In genomic region chr15:80233053-80233452, GRCm38 (mm10) we compare ENCODE assay signal across 8 mouse cellular contexts. TPM values are rescaled to one million over a fixed set of nuclear protein-coding genes. Genes with fewer than 3 reads are reported as not detected.
DNase-seq lines count a peak whose midpoint lies in the region; ATAC-seq lines count a peak whose summit lies in the region.

No protein-coding gene starts in this region.

- no peak overlapping the region for H3K4me3 ChIP-seq in kidney, embryonic 16.5 days (ENCODE audit: low read length)
- H3K4me3 ChIP-seq in embryonic facial prominence, embryonic 10.5 days = peak overlapping the region; percentile 83
- H3K4me3 ChIP-seq in hindbrain, embryonic 16.5 days (ENCODE audit: low read length) = no peak overlapping the region
- H3K4me3 ChIP-seq in midbrain, embryonic 15.5 days = peak overlapping the region; percentile 93; the same call in 1 of the 2 replicates

- no peaks in the 10 kb centered on the region for H3K9me3 ChIP-seq in kidney, embryonic 16.5 days (ENCODE audit: low read length)
- no peaks in the 10 kb centered on the region for H3K9me3 ChIP-seq in embryonic facial prominence, embryonic 10.5 days
- H3K9me3 ChIP-seq in hindbrain, embryonic 16.5 days (ENCODE audit: control insufficient read depth, low read length) = no peaks in the 10 kb centered on the region
- no peaks in the 10 kb centered on the region for H3K9me3 ChIP-seq in midbrain, embryonic 15.5 days

- 41% methylated on average over 4 of the region's 4 CpGs for WGBS in kidney, embryonic 16.5 days
- 67% methylated on average over 4 of the region's 4 CpGs for WGBS in embryonic facial prominence, embryonic 10.5 days
- 69% methylated on average over 4 of the region's 4 CpGs for WGBS in hindbrain, embryonic 16.5 days
- 56% methylated on average over 4 of the region's 4 CpGs for WGBS in midbrain, embryonic 15.5 days

- peak overlapping the region; percentile 52 for H3K4me2 ChIP-seq in kidney, embryonic 16.5 days (replicated peaks; ENCODE audit: low read depth, low read length)
- H3K4me2 ChIP-seq in hindbrain, embryonic 16.5 days (ENCODE audit: low read length) = peak overlapping the region; percentile 95; the same call in 1 of the 2 replicates
- peak overlapping the region; percentile 68 for H3K4me2 ChIP-seq in midbrain, embryonic 15.5 days

- no peak for DNase-seq in kidney, adult 11 months
- DNase-seq in embryonic facial prominence, embryonic 10.5 days (ENCODE audit: low spot score) = no peak
- no peak for DNase-seq in urinary bladder, postnatal 10 days (ENCODE audit: low spot score)
- DNase-seq in right cerebral cortex, adult 18-20 months = no peak
- DNase-seq in adrenal gland, postnatal 36 days = no peak

- ATAC-seq in kidney, embryonic 16.5 days (ENCODE audit: low FRiP score, low TSS enrichment) = no peak
- no peak for ATAC-seq in hindbrain, embryonic 16.5 days
- ATAC-seq in midbrain, embryonic 15.5 days (replicated peaks) = peak; percentile 46

- H3K36me3 ChIP-seq in kidney, embryonic 16.5 days (ENCODE audit: insufficient read depth, low read length) = peaks cover 21% of the 10 kb centered on the region
- H3K36me3 ChIP-seq in embryonic facial prominence, embryonic 10.5 days (replicated peaks) = peaks cover 28% of the 10 kb centered on the region
- peaks cover 5% of the 10 kb centered on the region for H3K36me3 ChIP-seq in hindbrain, embryonic 16.5 days (ENCODE audit: control insufficient read depth, insufficient read depth, low read length)
- peaks cover 12% of the 10 kb centered on the region for H3K36me3 ChIP-seq in midbrain, embryonic 15.5 days (replicated peaks)

- H3K4me1 ChIP-seq in kidney, embryonic 16.5 days (ENCODE audit: insufficient read depth, low read length) = peaks cover 14% of the 10 kb centered on the region
- H3K4me1 ChIP-seq in embryonic facial prominence, embryonic 10.5 days = peaks cover 30% of the 10 kb centered on the region
- peaks cover 14% of the 10 kb centered on the region for H3K4me1 ChIP-seq in hindbrain, embryonic 16.5 days (ENCODE audit: control insufficient read depth, insufficient read depth, low read depth, low read length)
- peaks cover 18% of the 10 kb centered on the region for H3K4me1 ChIP-seq in midbrain, embryonic 15.5 days

- H3K27ac ChIP-seq in kidney, embryonic 16.5 days (ENCODE audit: low read length) = peak overlapping the region; percentile 86
- H3K27ac ChIP-seq in embryonic facial prominence, embryonic 10.5 days (replicated peaks) = peak overlapping the region; percentile 95; the same call in 1 of the 2 replicates
- H3K27ac ChIP-seq in hindbrain, embryonic 16.5 days (ENCODE audit: low read depth, low read length) = no peak overlapping the region; the same call in 1 of the 2 replicates
- peak overlapping the region; percentile 90 for H3K27ac ChIP-seq in midbrain, embryonic 15.5 days

- no peaks in the 10 kb centered on the region for H3K27me3 ChIP-seq in kidney, embryonic 16.5 days (ENCODE audit: insufficient read depth, low read length)
- H3K27me3 ChIP-seq in embryonic facial prominence, embryonic 10.5 days (replicated peaks; ENCODE audit: low read depth, poor library complexity, severe bottlenecking) = no peaks in the 10 kb centered on the region
- no peaks in the 10 kb centered on the region for H3K27me3 ChIP-seq in hindbrain, embryonic 16.5 days (replicated peaks; ENCODE audit: control insufficient read depth, insufficient read depth, low read length)
- H3K27me3 ChIP-seq in midbrain, embryonic 15.5 days (replicated peaks) = no peaks in the 10 kb centered on the region

- H3K9ac ChIP-seq in kidney, embryonic 16.5 days (replicated peaks; ENCODE audit: low read length) = peak overlapping the region; percentile 83
- peak overlapping the region; percentile 63; the same call in 1 of the 2 replicates for H3K9ac ChIP-seq in hindbrain, embryonic 16.5 days (ENCODE audit: low read depth, low read length)
- H3K9ac ChIP-seq in midbrain, embryonic 15.5 days = peak overlapping the region; percentile 33; the same call in 1 of the 2 replicates

RNA-seq across cellular contexts. Expression of gene Mief1, which starts 0.8 kb away (rescaled TPM):
- 36.3 and 38.1 TPM in 2 replicates for polyA plus RNA-seq in kidney, embryonic 16.5 days (2015; fragmentation: Nextera tagmentation; extraction: Ambion mirVana)
- 44.4 and 44.5 TPM in 2 replicates for polyA plus RNA-seq in embryonic facial prominence, embryonic 10.5 days (2016; fragmentation: Nextera tagmentation; extraction: Ambion mirVana)
- polyA plus RNA-seq in hindbrain, embryonic 16.5 days (2015; fragmentation: Nextera tagmentation; extraction: Ambion mirVana) = 29.0 and 38.1 TPM in 2 replicates
- polyA plus RNA-seq in midbrain, embryonic 15.5 days (2015; fragmentation: Nextera tagmentation; extraction: Ambion mirVana) = 35.8 and 39.3 TPM in 2 replicates
- 10 to 100 TPM; 44.7 to 49.2 TPM for total RNA-seq in adrenal gland, postnatal 36 days (2021)

RNA-seq across cellular contexts. Expression of gene AC140267.1, which starts 2.6 kb away (rescaled TPM):
- 3.3 TPM in 1 of 2 replicates, not detected in the other for polyA plus RNA-seq in kidney, embryonic 16.5 days (2015; fragmentation: Nextera tagmentation; extraction: Ambion mirVana)
- polyA plus RNA-seq in embryonic facial prominence, embryonic 10.5 days (2016; fragmentation: Nextera tagmentation; extraction: Ambion mirVana) = not detected in 2 replicates
- 4.9 TPM in 1 of 2 replicates, not detected in the other for polyA plus RNA-seq in hindbrain, embryonic 16.5 days (2015; fragmentation: Nextera tagmentation; extraction: Ambion mirVana)
- polyA plus RNA-seq in midbrain, embryonic 15.5 days (2015; fragmentation: Nextera tagmentation; extraction: Ambion mirVana) = 2.3 TPM in 1 of 2 replicates, not detected in the other
- 10 to 100 TPM; 13.7 to 16.1 TPM for total RNA-seq in adrenal gland, postnatal 36 days (2021)

RNA-seq across cellular contexts. Expression of gene Atf4, which starts 21.9 kb away (rescaled TPM):
- 127 and 132 TPM in 2 replicates for polyA plus RNA-seq in kidney, embryonic 16.5 days (2015; fragmentation: Nextera tagmentation; extraction: Ambion mirVana)
- 104 and 111 TPM in 2 replicates for polyA plus RNA-seq in embryonic facial prominence, embryonic 10.5 days (2016; fragmentation: Nextera tagmentation; extraction: Ambion mirVana)
- 116 and 117 TPM in 2 replicates for polyA plus RNA-seq in hindbrain, embryonic 16.5 days (2015; fragmentation: Nextera tagmentation; extraction: Ambion mirVana)
- 120 and 121 TPM in 2 replicates for polyA plus RNA-seq in midbrain, embryonic 15.5 days (2015; fragmentation: Nextera tagmentation; extraction: Ambion mirVana)
- 100 to 1,000 TPM; 263 to 281 TPM for total RNA-seq in adrenal gland, postnatal 36 days (2021)

RNA-seq across cellular contexts. Expression of gene Rps19bp1, which starts 31.1 kb away (rescaled TPM):
- polyA plus RNA-seq in kidney, embryonic 16.5 days (2015; fragmentation: Nextera tagmentation; extraction: Ambion mirVana) = 48.5 and 50.8 TPM in 2 replicates
- polyA plus RNA-seq in embryonic facial prominence, embryonic 10.5 days (2016; fragmentation: Nextera tagmentation; extraction: Ambion mirVana) = 68.1 and 73.2 TPM in 2 replicates
- 70.6 and 70.7 TPM in 2 replicates for polyA plus RNA-seq in hindbrain, embryonic 16.5 days (2015; fragmentation: Nextera tagmentation; extraction: Ambion mirVana)
- polyA plus RNA-seq in midbrain, embryonic 15.5 days (2015; fragmentation: Nextera tagmentation; extraction: Ambion mirVana) = 69.2 and 75.5 TPM in 2 replicates
- total RNA-seq in adrenal gland, postnatal 36 days (2021) = 10 to 100 TPM; 41.4 to 46.9 TPM

RNA-seq across cellular contexts. Expression of gene Cacna1i, which starts 54.0 kb away (rescaled TPM):
- not detected in 2 replicates for polyA plus RNA-seq in kidney, embryonic 16.5 days (2015; fragmentation: Nextera tagmentation; extraction: Ambion mirVana)
- polyA plus RNA-seq in embryonic facial prominence, embryonic 10.5 days (2016; fragmentation: Nextera tagmentation; extraction: Ambion mirVana) = 0.02 and 0.03 TPM in 2 replicates
- 0.74 and 0.84 TPM in 2 replicates for polyA plus RNA-seq in hindbrain, embryonic 16.5 days (2015; fragmentation: Nextera tagmentation; extraction: Ambion mirVana)
- 1.1 and 1.8 TPM in 2 replicates for polyA plus RNA-seq in midbrain, embryonic 15.5 days (2015; fragmentation: Nextera tagmentation; extraction: Ambion mirVana)
- total RNA-seq in adrenal gland, postnatal 36 days (2021) = under 1 TPM; 0.30 to 0.63 TPM

Comparison
In these comparisons a context has a peak if more than half of its experiments do, and no peak if none do; other contexts are left out.
1. H3K4me3 ChIP-seq: peak in embryonic facial prominence, embryonic 10.5 days (single experiment) and midbrain, embryonic 15.5 days (single experiment); none in kidney, embryonic 16.5 days (single experiment) and hindbrain, embryonic 16.5 days (single experiment).
2. H3K9ac ChIP-seq: peak in every context shown above with its lines; median percentile 83 in kidney, embryonic 16.5 days; 63 in hindbrain, embryonic 16.5 days; 33 in midbrain, embryonic 15.5 days.
3. Peak in every context shown above with its lines, with median percentiles within 50 percentile points of each other: H3K4me2 ChIP-seq.